Mouse (Mus musculus) mouse embryonic stem cell (cell line): Measurements from ENCODE around the gene Ceacam14.

Experiments used
- in situ Hi-C, 2 experiments: fragments of 300-500 bp; cut with MboI; formaldehyde crosslinking; loops; 1 replicate in 1 of 2; 3 replicates in 1 of 2; pipeline ENCODE4 v1.14.3; 2019 to 2020; ENCODE audit warnings: low sequenced_read_pairs in 2 of 2, low pct_unique_long_range_greater_than_20kb in 1 of 2, mixed read lengths in 1 of 2; ENCODE audit not compliant: unreplicated experiment in 1 of 2

The Ceacam14 gene

DNA sequence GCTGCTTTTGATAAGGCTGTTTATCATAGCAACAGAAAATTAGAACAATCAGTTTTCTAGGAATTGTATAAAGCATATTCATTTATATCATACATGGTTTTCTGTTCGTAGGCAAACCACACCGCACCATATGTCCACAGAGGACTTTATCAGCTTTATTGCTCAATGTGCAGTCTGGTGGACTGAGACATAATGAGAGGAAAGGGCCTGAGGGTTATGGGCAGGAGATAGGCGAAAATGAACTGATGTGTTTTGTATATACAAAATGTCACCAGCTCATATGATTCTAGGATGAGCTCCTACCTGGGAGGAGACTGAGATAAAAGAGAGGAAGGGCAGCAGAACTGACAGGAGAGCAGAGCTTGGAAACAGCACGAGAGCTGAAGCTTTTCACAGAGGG is at the start of gene Ceacam14:
Ceacam14 (plus strand) TSS at position 301 of the 400 bp plus-strand sequence.
- in situ Hi-C loops: no loop called here
